Mouse (Mus musculus): Measurements from ENCODE around the gene Bach1.

- no peak for TF ChIP-seq CTCF (IDR thresholded peaks at IDR 0.05; ENCODE audit: insufficient read depth, low read length)
- TF ChIP-seq POLR2A (IDR thresholded peaks at IDR 0.05; ENCODE audit: borderline replicate concordance, extremely low read depth, low read depth, low read length): no peak
Measured at GRCm38 (mm10) chr16:87668002-87668401, 30.7 kb upstream of the Bach1 start.
